9 mouse cellular contexts compared by ENCODE assay signal in the genomic region with DNA sequence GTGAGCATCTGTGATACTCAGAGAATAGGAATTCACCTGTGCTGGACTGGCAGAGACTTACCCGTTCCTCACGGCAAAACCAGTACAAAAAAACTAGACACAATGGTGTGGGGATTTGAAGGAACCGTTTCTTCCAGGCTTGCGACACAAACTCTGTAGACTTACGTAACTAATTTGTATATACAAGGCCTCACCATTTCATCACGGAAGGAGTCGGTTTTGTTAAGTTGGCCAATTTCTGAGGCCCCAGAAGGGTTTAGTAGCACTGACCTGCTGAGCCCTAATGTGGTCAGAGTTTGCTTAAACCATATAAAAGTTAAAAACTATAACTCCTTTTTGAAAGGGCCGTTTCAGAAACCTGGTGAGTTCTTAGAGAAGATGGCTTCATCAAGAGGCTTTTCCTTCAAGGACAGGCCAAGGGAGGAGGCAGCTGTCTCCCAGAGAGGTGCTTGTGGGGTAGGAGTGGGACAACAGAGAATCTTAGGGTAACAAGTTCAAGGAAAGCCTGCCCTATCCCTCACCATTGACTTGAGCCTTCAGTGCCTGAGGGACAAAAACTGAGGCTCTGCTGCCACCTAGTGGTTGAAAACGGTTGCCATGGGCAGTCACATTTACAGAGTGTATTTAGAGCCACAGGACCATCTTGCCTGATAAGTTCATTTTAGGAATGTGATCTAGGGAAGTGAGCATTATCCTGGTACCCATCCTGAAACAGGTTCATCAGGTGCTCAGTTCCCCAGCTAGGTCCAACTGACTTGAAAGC.
DNase-seq lines count a peak whose midpoint lies in the region; ATAC-seq and TF ChIP-seq lines count a peak whose summit lies in the region.
"Had no signal": no experiment of that assay in that cellular context is flagged by ENCODE, and none has a peak within 500 bp of the region (broad histone marks: within the 10 kb centered on the region; RNA-seq: fewer than 3 reads in every experiment).

No protein-coding gene starts in this region.

- H3K9ac ChIP-seq in forebrain, postnatal 0 days: no peak overlapping the region
- H3K9ac ChIP-seq in hindbrain, embryonic 13.5 days: no peak overlapping the region

- H3K4me2 ChIP-seq in forebrain, postnatal 0 days (ENCODE audit: low read depth): no peak overlapping the region
- H3K4me2 ChIP-seq in hindbrain, embryonic 13.5 days: no peak overlapping the region

- DNase-seq in MN1 (ENCODE audit: low spot score): peak; percentile 81
- peak; percentile 86 to 90 for DNase-seq in cerebellum, adult 18-20 months
- peak; percentile 94 for DNase-seq in forebrain, postnatal 0 days
- peak; percentile 92 to 93 for DNase-seq in layer of hippocampus, postnatal 10 days (ENCODE audit: low spot score in 2 of 2)
- DNase-seq in lung, postnatal 14 days: peak; percentile 89
- DNase-seq in retina, adult 2 months (ENCODE audit: low read depth, low spot score): peak; percentile 57
- DNase-seq in thymus, postnatal 25 days: peak; percentile 86

- TF ChIP-seq CTCF in forebrain, postnatal 0 days (IDR thresholded peaks at IDR 0.05; ENCODE audit: low read depth): peak; percentile 99

- no peaks in the 10 kb centered on the region for H3K9me3 ChIP-seq in forebrain, postnatal 0 days (ENCODE audit: low read length)
- H3K9me3 ChIP-seq in hindbrain, embryonic 13.5 days: no peaks in the 10 kb centered on the region

- WGBS in forebrain, postnatal 0 days: 66% methylated on average over 9 of the region's 9 CpGs
- 77% methylated on average over 9 of the region's 9 CpGs for WGBS in hindbrain, embryonic 13.5 days

- H3K4me1 ChIP-seq in forebrain, postnatal 0 days (ENCODE audit: insufficient read depth): no peaks in the 10 kb centered on the region
- no peaks in the 10 kb centered on the region for H3K4me1 ChIP-seq in hindbrain, embryonic 13.5 days (replicated peaks)

- H3K27me3 ChIP-seq in forebrain, postnatal 0 days (ENCODE audit: insufficient read depth, low read length): peaks cover 3% of the 10 kb centered on the region; the same call in 1 of the 2 replicates
- H3K27me3 ChIP-seq in hindbrain, embryonic 13.5 days: 0 out of 2 replicates have a peak, but pooled peaks cover 10% of the 10 kb centered on the region

- H3K27ac ChIP-seq in forebrain, postnatal 0 days (ENCODE audit: low read depth, low read length): no peak overlapping the region
- H3K27ac ChIP-seq in hindbrain, embryonic 13.5 days: no peak overlapping the region

- peak; percentile 89 for ATAC-seq in forebrain, postnatal 0 days
- peak; percentile 54; the same call in 1 of the 2 replicates for ATAC-seq in hindbrain, embryonic 13.5 days (ENCODE audit: low FRiP score)

- H3K4me3 ChIP-seq in forebrain, postnatal 0 days (ENCODE audit: low read depth, low read length): no peak overlapping the region
- H3K4me3 ChIP-seq in hindbrain, embryonic 13.5 days: no peak overlapping the region
- H3K4me3 ChIP-seq: myocyte had no signal

- no peaks in the 10 kb centered on the region for H3K36me3 ChIP-seq in forebrain, postnatal 0 days (ENCODE audit: insufficient read depth)
- H3K36me3 ChIP-seq in hindbrain, embryonic 13.5 days: no peaks in the 10 kb centered on the region
